Mouse (Mus musculus) right cerebral cortex, postnatal 14 days (tissue): ENCODE measurements at regions not wholly inside any gene's neighbourhood (a gene's known extent, or its start where the extent isn't known, plus 50 kb on each side); places are given as distances from the start of the nearest gene placed in this dataset.

Experiments used
- DNase-seq: peaks from one replicate; pipeline ENCODE4 v3.0.0; 2022

DNA sequence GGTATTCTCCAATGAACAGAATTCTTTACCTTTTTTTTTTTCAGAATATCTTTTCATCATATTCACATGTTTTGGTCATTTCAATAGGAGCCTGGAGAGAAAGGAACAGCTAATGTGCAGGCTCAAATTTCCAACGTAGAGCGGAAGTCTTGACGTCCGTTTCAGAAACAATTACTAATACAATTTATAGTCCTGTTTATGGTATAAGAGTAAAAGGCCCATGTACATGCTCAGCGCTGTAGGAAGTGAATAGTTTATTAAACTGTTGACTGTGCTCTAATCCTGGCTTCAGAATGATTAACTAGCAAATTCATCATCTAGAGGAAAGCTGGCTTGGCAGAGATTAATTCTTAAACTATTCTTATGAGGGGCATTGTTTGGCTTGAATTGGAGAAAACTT is 142.1 kb downstream of the Pik3r1 start:
- no peak for DNase-seq

DNA sequence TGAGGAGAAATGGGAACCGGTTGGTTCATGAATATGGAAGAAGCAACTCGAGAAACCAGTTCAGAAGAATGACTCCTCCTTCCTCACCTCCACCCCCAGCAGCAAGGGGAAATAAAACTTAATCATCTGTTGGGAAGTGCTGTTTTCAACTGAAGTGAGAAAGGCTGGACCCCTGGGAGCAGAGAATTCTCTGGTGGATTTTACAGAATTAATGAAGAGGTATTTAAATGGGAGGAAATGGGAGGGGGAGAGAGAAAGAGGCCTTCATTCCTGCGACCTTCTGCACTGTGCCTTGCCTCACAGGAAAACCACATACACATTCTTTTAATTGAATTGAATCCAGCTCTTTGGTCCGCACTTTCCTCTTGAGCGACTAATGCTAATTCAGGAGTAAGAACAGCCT is 143.8 kb downstream of the Pik3r1 start:
- no peak for DNase-seq

DNA sequence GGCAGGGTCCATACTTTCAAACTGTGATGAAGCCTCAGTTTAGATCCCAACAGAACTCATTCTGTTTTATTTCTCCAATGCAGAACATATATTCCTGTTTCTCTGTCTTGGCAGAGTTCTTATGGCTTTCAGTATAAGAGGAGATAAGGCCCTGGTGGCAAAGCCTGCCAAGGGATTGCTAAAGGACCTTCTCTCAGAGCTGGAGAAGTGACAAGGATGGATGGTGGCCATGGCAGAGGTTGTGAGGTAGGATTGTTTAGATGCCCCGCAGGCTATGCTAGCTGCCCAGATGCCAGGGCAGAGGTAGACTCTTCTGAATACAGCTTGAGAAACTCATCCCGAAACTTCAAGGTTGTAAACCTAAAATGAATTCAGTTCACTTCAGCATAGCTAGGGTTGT is 145.4 kb downstream of the Pik3r1 start:
- DNase-seq = no peak

DNA sequence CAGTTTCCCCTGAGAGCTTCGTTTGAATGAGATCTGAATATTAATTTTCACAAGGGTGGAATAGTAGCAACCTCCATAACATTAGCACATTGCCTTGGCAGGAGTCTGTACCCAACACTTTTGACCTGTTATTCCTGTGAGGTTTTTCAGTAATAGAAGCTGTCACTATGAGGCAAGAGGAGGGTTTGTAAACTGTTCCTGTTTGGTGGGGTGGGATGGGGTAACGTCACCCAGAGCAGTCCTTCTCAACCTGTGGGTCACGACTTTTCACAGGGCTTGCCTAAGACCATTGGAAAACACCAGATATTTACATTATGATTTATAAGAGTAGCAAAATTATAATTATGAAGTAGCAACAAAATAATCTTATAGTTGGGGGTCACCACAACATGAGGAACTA is 147.4 kb downstream of the Pik3r1 start:
- no peak for DNase-seq

DNA sequence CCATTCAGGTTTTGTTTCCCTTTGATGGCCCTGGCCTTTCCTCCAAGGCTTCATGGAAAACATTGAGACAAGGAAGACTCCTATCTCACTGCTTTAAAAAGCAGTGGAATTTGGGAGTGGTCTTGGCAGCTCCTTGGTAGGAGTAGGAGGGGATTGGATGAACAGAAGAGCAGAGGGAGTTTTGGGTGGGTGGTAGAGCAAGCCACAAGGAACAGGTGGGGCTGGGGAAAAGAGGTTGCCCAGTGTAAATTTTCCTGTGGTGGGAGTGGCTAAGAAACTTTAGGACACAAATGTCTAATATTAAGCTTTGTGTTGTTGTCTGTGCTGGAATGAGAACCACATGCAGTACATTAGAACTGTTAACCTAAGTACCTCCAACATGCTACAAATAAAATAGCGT is 148.9 kb downstream of the Pik3r1 start:
- no peak for DNase-seq

DNA sequence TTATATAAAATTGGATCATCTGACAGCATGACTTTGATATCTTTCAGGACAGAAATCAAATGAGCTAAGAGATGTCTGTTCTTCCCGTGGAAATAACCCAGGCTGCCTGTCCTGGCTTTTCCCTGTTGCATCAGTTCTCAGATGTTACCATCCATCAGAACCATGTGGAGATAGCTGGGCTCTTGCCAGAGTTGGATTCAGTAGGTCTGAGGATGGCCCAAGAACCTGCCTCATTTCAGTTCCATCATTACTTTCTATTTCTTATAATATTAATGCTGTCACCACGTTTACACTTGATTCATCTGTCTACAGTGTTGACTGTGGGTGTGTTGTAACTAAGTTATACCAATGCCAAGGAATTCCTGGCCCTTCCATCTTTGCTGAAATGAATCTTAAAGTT is 155.2 kb downstream of the Pik3r1 start:
- no peak for DNase-seq

DNA sequence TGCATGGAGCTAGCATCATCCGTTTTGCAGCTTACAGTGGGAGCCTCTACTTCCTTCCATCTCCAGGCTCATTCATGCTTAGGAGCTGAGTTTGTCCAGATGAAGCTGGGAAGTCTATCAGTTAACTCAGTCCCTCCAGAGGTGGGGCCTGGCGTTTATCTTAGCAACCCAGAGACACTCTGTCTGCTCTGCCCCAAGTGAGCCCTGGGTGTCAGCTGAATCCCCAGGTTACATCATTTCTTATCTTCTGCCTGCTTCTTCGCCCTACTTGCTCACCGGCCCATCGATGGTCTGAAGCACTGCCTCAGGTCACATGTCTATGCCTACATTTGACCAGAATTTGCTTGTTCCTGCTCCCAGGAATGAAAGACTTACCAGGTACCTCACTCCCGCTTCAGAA is 156.3 kb downstream of the Pik3r1 start:
- no peak for DNase-seq

DNA sequence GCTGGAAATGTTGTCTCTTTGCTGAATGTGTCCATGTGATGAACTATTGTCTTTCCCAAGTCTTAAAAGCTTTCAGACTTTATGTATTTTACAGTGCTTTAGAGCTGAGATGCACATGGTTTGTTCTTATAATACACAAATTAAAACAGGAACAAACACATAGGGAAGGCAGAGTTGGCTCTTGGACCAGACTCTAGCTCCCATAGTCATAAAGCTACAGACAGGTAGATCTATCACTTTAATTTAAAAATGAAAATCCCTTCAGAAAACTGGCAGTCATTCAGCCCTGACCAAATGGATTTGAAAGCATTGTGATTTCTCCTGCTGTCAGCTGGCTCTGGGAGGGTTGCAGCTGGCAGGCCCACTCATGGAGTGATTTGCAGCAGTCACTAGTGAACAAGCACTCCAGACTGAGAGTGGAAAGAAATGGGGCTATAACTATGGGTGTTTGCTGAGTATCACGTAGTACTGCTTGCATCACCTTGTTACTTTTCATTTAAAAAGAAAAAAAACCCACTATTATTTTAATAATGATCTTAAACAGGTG is 161.8 kb downstream of the Pik3r1 start:
- DNase-seq = no peak

DNA sequence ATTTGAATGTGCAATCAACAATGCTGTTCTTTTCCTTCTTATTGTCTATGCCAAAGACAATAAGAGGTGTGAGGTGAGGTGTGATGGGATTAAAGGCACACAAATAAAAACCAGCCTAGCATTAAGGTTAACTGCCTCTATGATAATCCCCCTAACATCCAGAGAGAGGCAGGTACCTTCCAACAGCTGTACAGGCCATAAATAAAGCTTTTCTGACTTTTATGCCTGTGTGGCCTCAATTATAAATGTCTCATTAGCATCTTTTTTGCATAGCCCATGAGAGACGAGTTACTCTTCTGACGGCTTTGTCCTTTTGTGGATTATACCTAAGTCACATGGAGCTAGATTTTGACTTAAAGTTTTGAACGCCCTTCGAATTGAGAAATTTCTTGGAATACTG is 162.3 kb downstream of the Pik3r1 start:
- no peak for DNase-seq

DNA sequence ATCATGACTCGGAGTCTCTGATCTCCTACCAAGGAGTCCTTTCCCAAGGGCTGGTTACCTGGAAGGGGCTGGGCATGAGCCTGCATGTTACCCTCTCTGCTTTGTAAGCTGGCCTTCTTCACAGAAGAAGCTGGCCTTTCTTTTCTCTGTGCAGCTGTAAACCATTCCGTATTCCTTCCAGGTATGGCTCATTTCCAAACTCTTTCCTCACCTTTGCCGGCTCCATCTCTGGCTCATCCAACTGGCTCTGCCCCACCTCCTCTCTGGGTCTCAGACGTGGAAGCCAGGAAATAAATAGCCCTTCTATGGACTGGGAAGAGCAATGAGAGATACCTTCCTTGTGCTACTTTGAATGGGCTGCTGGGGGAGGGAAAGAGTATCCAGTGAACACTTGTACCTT is 163.0 kb downstream of the Pik3r1 start:
- DNase-seq = no peak

DNA sequence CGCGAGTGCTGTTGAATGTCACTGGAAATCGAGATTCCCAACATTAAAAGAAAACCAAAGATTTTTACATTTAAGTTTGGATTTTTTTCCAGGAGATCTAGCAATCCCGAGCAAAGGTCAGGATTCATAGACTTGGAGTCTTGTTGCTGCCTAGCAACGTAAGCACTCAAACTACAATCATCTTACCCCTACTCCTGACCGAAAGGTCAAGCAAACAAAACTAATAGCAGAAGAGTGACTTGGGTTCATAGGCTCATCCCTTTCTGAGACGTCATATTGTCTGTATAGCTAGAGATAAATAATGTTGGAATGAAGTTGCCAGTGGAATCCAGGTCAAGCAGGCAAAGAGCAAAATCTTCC is 169.9 kb downstream of the Pik3r1 start:
- no peak for DNase-seq

DNA sequence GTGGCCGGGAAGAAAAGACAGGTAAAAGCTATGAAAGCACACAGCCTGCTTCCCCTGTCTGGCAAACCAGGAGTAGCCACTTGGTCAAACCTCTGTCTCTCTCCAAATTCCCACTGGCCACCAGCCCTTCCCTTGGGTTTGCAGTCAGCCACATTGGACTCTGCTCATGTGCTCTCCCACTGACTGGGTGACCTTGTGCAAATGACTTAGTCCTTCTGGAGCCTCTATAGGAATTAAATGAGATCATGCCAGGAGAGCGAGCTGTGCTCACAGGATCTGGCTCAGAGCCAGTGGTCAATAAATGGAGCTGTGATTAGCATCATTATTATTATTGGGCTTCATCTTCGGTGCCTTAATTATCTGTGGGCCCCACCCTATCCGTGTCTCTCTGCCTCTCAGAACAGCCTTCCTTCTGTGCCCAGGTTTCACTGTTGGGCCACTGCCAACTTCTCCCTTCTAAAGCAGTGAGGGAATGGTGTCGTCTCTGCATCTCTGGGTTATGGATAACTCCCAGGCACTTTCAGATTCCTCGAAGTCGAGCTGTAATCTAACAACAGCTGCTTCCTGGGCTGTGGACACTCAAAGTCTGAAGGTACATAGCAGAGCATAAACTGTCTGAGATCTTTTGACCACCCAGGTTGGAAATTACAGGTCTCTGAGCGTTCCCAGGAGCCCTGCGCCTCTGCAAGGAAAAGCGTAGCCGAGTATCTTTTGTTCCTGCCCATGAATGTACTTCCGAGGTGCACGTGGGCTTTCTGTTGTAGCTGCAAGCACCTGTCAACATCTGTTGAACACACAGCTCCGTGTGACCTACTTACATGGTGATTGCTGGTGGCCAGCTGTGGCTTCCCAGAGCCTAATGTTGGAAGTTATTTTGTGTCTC is 170.5 kb downstream of the Pik3r1 start:
- peak; percentile 16 for DNase-seq

DNA sequence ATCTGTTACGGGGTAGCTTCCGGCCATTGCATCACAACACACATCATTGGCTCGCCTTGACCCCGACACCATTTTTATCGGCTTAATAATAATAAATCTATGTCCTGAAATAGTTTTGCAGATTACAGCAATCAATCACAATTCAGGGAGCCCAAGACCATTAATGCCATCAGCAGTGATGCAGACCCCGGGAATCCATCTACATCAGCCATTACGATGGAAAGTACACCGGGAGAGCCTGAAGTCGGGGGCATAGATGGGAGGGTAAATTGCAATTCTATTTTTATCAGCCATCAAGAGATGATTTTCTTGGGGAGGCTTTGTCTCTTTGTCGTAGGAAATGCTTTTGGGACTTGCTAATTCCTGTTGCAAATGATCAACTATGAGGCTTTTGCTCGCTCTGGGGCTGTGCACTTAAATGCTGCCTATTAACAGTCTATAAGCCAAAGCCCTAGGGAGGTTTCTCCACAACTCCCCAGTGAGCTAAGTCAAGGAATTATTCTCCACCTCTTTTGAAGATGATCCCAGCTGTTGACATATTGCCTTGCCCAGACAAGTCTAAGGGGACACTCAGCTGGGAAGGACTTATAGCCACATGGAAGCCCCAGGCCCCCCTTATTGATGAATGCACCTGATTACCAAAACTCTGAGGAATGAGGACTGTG is 173.4 kb downstream of the Pik3r1 start:
- DNase-seq = no peak

DNA sequence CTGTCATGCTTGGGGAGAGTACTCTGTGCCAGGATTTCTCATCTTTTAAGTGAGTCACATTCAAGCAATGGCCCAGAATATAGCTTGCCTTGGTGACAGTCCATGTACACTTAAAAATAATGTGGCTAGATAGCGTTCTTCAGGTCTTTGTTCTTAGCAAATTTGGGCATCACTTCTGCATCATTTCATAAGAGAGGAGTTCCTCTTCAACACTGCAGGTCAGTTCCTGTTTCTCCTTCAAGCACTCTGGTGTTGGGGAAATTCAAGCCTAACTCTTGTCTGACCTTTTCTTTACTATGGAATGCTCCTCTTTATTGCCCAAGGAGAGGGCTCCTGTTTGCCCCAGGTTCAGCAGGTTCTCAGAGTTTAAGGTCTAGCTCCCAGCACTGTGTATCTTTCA is 175.7 kb downstream of the Pik3r1 start:
- no peak for DNase-seq

DNA sequence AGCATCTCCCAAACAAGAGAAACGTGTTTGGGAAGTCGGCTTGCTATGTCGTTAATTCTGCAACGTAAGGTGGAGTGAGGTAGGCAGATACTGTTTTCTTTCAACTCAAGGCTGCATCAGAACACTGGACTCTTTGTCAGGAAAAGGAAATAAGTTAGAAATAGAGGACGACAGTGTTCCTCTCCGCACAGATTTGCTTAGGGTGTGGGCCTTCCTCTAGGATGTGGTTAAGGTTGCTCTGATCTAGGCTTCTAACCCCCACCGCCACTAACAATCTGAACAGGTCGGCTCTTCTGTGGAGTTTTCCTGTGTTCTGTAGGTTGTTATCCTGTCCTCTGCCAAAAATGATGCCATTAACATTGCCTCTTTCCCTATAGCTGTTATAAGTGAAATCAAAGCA is 179.1 kb downstream of the Pik3r1 start:
- DNase-seq = no peak

DNA sequence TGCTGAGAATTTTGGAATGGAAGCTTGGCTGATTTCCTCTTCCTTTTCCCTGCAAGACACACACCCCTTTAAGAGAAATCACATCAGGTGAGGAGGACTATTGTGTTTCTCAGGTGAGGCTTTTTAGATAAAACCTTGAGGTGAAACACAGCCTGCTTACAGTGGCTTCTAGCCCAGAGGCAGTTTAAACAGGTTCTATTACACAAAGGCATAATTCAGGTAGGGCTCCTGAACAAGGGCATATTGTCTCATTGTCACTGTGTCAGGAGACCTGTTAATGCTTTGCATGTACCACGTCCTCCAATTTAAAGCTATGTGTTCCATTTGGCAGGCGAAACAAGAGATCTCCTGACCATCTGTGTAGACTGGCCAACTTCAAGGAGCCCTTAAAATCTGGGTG is 181.2 kb downstream of the Pik3r1 start:
- DNase-seq = no peak

DNA sequence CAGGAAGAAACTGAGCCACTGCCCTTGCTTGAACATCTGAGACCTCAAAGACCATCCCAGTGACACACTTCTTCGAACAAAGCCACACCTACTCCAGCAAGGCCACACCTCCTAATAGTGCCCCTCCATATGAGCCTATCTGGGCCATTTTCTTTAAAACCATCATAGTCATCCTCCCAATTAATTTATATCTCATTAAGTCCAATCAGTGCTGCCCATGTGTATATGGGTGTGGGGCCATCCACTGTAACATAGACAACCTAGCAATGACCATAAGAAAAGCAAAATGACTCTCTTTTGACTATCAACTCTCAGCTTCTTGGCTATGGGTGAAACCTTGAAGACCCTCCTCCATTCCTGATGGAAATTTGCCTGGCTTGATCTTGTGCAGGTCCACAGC is 191.5 kb downstream of the Pik3r1 start:
- no peak for DNase-seq

DNA sequence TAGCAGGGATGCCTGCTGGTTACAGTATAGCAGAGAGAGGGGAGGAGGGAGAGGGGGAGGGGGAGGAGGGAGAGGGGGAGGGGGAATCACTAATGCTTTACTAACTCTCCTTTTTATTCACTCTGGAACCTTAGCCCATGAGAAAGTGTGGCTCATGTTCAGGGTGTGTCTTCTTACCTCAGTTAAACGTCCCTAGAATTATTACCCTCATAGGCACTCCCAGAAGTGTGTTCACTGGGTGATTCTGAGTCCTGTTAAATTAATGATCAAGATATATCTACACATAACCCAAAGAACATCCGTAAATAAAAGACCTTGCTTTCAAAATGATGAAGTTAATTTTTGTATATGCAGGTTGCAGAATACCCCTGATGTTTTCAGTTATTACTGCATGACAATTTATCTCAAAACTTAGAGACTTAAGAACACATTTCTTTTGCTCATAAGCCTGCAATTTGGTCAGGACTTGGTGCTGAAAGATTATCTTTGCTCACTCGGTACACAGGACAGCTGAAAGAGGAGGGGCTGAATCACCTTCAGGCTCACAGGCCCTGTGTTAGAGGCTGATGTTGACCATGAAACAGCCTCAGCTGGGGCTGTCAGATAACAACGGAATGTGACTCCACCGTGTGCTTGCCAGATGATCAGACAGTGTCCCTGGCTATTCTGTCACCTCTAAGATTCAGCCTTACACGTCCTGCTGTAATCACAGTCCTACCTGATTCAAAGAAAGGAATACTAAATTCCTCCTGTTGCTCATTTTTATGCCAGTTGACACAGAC is 195.0 kb downstream of the Pik3r1 start:
- DNase-seq = no peak

DNA sequence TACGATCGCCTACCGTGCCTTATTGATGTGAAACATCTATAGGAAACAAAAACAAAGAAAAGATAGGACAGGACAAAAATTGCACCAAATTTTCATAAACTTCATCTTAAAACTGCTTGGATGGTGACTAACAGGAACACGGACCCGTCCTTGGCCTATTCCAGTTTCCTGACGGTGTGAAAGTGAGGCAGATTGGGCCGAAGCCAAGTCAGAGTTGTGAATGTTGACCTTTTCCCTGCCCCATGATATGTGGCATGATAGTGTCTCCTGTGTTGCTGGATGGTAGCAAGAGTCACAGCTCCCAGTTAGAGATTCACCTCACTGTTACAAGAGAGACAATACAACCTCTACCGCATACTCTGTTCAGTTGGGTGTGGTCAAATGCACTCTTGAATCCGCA is 195.8 kb downstream of the Pik3r1 start:
- no peak for DNase-seq

DNA sequence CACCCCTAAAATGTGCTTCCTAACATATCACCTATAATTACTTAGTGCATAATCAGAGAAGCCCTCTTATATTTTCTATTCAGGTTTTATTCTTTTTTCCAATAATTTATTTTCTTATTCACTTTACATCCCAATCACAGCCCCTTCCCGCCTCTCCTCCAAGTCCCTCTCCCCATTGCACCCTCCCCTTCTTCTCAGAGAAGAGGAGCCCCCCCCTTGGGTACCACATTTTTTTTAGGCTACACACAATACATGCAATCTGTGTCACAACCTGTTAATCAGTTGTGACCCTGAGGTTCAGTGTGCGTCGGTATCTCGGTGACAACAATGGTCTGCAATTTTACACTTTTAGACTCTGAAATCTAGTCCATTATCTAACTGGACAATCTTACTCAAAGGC is 198.0 kb downstream of the Pik3r1 start:
- no peak for DNase-seq

DNA sequence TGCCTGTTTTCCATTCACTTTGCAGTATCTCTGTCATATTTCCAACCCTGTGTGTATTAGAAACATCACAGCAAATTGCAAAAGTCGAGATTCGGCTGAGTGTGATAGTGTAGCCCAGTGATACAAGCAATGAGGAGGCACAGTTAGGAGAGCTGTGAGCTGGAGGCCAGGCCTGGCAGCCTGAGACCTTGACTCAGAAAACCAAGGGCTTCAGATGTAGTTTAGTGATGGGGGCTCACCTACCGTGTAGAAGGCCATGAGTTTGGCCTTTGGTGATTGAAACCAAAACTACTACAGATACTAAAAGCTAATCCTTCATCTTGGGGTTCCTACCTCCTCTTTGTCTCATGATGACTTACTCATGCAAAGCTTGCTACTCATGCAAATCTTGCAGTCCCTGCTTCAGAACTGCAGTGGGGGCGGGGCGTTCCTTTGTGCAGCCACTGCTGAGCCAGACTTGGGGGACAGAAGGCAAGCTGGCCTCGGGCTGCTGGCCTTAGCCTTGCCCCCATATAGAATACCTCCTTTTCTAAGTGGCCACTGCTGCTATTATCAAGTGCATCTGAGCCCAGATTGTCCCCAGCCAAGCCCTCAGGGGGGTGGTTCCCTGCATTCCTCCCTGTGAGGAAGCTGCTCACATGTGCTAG is 198.9 kb downstream of the Pik3r1 start:
- DNase-seq = no peak

DNA sequence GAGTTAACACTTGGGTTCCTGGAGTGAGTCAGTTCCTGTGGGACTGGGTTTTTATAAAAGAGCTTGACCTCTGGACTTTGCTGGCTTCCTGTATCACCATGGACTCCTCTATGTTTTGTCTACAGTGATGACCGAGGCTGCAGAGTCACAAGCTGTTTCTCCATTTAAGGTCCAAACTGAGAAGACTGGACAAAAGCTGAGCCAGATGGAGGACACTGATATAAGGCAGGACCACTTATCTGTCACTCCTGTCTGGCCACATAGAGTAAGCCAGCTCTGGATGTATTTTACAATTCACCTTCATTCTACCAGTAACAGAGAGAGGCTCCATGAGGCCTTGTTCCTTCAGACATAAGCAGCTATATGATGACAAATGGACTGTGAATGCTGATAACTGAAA is 202.7 kb downstream of the Pik3r1 start:
- DNase-seq = no peak

DNA sequence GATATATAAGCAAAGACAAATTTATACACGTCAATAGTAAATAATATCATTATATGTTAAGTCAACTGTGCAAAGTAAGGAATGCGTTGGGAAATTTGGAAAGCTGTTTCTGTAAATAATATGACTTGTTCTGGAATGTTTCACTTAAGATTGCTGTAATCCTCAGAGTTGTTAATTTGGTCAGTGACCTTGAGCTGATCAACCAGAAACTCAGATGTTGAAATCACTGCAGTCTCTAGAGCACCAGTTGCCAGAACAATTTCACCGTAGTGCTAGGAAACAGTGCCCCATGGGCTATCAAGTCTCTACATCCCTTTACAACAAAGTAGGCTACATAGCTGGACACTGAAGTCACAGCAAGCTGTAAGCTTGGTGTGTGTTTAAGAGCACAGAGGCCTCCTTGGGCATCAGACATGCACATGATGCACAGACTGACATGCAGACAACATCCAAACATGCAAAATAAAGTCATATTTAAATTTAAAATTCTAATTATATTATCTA is 212.6 kb downstream of the Pik3r1 start:
- DNase-seq = no peak
